Mouse (Mus musculus) left cerebral cortex, postnatal 14 days (tissue): ENCODE measurements around the gene Zfp180. TPM values are rescaled to one million over a fixed set of nuclear protein-coding genes. Genes with fewer than 3 reads are reported as not detected.
"Not testable (repeated sequence)": the region's sequence is repeated elsewhere in the genome, so short reads cannot be mapped to it uniquely, and the experiment has no call there.

ENCODE experiments used
- DNase-seq, 2 experiments: peaks; one replicate each; pipeline ENCODE4 v3.0.0; 2021 to 2022; ENCODE audit warnings: low spot score in 2 of 2, mixed read lengths in 1 of 2
- intact Hi-C: fragments of 180-260 bp; cut with DNase I; formaldehyde crosslinking; loops from one replicate; pipeline ENCODE4 v1.15.1; 2025
- long read RNA-seq, 2 experiments: library from polyadenylated mRNA; stranded (forward); transcript quantifications; one replicate each; pipeline ENCODE4 v2.0.0; 2021
- total RNA-seq, 2 experiments: library from RNA; stranded (reverse); gene quantifications; 2 replicates each; pipeline ENCODE4 v1.2.3; 2021

The Zfp180 gene
- total RNA-seq, result 10 to 100 TPM; 29.5 to 31.7 TPM
- long read RNA-seq, experiment 1, transcript Zfp180-201 (5 exons, 3,901 nt), result major isoform, 7 of 10 reads
- long read RNA-seq, experiment 1, partial matches to known transcripts, result 0 of 10 reads
- long read RNA-seq, experiment 1, other reads (novel, unspliced or antisense), result 3 of 10 reads
- long read RNA-seq, experiment 2, transcript Zfp180-201 (5 exons, 3,901 nt), result major isoform, 6 of 11 reads
- long read RNA-seq, experiment 2, partial matches to known transcripts, result 0 of 11 reads
- long read RNA-seq, experiment 2, other reads (novel, unspliced or antisense), result 5 of 11 reads

DNA sequence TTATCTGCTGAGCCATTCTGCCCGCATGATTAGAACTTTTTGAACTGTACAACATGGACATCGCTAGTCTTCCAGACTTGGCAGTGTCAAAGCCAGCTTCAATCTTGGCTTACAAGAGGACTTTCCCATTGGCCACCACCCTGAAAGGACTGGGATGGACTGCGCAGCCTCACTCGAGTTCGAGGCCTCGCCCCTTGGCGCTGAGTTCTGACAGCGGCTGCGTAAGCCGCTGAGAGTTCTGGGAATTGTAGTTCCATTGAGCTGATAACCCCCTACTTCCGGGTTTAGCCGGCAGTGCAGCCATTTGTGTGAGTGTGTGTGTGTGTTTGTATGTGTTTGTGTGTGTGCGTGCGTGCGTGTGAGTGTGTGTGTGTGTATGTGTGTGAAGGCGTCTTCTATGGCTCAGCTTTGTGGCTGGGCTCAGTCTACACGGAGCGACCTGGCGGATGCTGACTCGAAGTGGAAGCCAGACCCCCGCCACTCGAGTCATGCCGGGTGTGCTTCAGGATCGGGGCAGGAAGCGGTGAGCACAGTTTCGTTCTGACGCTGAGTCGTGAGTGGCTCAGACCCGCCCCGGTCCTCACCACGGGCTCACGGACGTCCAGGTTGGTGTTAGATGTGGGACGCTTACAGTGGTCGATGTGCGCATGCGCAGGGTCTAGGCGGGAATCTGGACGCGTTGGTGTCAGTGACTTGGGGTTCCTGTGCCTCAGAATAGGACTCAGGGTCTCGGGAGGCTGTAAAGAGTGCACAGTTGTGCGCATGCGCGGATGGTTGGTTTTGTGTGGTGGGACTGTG lies at the start of gene Zfp180:
Gene Zfp180 (plus strand): TSS at position 291 of the 798 bp plus-strand sequence.
- intact Hi-C loops, result no loop called here
- DNase-seq, result peak; percentile 96 to 98

DNA sequence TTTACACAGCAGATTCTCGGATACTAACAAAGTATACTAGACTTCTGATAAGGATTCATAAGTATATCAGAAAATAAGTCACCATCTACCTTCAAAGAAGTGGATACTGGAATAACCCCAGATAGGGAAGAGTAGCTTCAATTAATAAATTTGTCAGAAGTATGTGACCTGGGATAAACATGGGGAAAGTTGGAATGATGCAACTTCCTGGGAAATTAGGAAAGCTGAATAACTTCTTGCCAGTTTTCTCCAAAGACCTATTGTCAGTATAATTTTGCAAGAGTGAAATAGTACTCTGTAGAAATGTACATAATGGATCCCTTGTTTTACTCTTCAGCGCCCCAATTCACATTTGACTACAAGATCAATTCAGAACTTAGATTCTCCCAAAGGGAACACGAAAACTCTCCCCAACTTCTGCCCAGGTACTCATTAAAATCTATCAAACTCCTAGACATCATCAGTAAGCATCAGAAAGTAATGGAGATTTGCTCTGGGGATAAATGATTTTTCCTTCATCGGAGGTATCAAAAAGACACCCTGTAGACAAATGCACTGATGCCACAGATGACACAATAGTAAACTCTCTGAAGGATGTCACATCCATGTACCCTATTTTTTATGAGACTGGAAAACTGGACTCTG lies 28.9 kb upstream of the Zfp180 start, which contains the start of gene Vmn1r183:
Gene Vmn1r183 (plus strand): TSS at position 595 of the 645 bp plus-strand sequence.
- no peak for DNase-seq
- intact Hi-C loops, result no loop called here

DNA sequence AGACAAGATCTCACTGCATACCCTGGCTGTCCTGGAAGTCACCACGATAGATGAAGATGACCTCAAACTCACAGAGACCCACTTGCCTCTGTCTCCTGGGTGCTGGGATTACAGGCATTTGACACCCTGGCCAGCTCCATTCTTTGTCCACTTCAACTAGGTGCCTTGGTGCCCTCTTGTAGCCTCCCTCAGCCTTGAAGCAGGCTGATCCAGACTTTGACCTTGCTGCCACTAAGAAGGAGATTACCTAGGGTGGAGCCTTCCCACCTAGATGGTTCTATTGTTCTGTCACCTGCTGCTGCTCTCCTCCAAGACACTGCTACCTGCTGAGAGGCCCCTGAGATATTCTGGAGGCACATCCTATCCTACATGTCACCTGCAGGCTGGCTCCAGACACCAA lies 7.3 kb upstream of the Zfp180 start:
- intact Hi-C loops, DNase-seq: not testable (repeated sequence)

DNA sequence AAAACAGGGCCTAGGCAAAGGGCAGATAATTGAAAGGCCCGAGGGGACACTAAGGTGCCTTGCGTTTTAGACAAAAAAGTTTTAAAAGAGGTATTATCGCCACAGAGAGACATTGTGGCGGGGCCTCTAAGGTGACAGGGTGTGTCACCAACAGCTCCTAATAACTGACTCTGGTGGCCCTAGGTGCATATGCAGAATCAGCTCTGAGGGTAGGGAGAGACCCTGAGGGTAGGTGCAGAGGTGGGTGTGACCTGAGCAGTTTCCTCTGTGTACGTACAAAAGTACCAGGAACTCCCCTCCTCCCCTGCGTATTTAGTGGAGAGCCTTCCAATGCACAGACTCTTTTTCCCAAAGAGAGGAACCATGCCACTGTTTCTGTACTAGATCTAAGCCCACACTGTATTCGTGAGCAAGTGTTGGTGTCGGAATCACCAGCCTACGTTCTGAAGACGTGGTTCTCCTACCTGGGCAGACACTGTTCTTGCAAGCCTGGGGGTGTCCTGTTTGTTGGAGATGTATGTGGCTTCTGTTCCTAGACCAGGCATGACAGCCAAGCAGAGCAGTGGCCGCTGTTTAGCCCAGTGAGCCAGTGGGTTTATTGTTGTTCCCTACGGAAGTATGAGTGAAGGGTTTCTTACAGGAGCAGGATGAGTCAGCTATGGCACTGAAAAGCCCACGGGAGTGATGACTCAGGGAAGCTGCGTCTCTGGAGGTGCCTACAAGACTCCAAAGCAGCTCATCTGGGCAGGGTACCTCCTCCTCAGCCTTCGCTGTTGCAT lies 922 bp downstream of the Zfp180 start:
- peak; percentile 30 to 55 for DNase-seq
- intact Hi-C loops, result no loop called here

DNA sequence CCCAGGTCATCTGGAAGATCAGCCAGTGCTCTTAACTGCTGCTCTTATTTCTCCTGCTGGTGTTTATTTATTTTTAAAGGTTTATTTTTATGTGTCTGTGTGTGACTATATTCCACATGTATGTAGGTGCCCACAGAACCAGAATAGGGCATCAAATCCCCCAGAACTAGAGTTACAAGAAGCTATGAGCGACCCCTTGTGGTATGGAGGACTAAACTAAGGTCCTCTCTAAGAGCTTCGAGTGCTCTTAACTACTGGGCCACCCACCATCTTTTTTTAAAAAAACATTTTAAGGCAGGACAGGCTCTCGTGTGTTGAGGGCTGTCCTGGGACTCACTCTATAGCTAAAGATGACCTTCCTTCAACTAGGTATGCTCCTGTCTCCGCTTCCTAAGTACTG lies 5.1 kb downstream of the Zfp180 start:
- DNase-seq, result no peak
- intact Hi-C loops, result no loop called here

DNA sequence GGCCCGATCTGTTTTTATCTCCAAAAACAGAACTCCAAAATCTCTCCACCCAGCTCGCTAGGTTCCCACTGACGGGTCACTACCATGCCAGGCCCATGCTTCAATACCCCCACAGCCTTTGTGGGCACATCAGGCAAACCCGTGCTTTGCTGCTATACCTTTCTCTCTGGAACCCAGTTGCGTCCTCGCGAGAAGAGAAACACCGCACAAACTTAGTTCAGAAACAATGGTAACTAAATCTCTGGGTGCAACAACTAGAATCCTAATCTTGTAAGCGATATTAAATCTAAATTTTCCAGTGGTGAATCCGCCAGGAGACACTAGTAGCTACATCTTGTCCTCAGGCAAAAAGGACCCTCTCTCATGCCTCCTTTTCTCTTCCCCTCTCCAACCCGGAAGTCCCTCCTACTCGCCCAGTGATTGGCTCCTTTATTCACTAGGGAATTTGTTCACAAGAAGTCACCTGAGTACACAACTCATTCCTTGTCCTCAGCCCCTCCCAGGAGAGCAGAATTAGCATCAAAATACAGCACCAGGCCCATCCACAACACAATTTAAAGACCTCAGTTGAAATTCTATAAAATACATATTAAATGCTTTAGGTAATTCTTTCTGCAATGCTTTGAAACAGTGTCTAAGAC lies 5.9 kb downstream of the Zfp180 start:
- intact Hi-C loops, result no loop called here
- no peak for DNase-seq

DNA sequence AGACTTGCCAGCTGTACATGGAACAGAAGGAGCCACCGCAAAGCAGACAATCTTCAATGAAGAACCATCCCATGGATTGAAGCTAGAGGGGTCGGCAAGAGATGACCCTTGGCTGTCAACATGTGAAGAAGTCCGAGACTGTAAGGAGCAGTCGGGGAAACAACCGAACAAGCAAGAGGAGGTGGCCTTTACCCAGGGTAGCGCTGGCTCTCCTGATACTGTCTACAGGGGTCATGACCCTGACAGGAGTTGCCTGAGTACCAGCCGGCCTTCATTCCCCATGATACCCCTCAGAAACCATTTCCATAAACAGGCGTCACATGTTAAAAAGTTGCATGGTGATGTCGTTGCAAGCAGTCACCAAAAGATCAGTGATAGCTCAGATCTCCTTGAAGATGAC lies 22.7 kb downstream of the Zfp180 start:
- intact Hi-C loops, result no loop called here
- DNase-seq, result no peak

DNA sequence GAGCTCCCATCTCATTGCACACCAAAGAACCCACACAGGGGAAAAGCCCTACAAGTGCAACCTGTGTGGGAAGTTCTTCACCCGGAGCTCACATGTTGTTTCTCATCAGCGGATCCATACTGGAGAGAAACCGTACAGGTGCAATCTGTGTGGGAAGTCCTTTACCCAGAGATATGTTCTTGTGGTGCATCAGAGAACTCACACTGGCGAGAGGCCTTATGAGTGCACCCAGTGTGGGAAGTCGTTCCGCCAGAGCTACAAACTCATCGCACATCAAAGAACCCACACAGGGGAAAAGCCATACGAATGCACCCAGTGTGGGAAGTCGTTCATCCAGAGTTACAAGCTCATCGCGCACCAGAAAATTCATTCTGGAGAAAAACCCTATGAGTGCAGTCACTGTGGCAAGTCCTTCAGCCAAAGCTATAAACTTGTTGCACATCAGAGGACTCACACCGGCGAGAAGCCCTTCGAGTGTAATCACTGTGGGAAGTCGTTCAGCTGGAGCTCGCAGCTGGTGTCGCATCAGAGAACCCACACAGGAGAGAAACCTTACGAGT lies 23.5 kb downstream of the Zfp180 start:
- intact Hi-C loops, result no loop called here

DNA sequence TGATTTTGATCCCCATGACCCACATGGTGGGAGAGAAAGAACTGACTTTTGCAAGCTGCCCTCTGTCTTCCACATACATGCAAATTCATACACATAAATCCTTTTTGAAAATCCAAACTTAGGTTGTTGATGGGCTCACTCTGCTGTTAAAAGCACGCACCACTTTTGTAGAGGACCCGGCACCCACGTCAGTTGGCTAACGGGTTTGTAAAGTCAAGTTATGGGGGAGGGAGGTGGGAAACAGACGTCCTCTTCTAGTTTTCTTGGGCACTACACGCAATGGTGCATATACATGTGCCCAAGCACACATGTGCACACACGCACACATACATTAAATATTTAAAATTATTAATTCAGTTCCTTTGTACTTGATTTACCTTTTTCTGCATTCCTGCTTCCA lies 29.1 kb downstream of the Zfp180 start:
- no peak for DNase-seq
- intact Hi-C loops, result no loop called here

More for the DNA sequence above, 23.5 kb downstream of the Zfp180 start:
- no peak for DNase-seq

DNA sequence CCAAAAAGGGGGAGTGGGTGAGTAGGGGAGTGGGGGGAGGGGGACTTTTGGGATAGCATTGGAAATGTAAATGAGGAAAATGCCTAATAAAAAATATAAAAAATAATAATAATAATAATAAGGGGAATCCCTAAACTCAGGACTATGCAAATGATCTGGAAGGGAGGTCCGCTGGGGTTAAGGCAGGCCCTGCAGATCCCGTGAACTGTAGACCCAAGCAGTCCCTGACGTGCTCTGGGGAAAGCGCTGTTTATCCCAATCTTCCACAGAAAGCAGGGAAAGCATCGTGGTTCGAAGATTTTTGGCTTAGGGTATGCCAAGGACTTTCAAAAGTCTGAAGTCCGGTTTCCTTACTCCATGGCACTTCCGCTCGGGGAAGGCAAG lies 30.0 kb downstream of the Zfp180 start:
- no peak for DNase-seq
- intact Hi-C loops, result loop anchor here (2.0 kb wide), 1 partner anchor 63 kb away; the partner anchor contains the start of gene Zfp114

DNA sequence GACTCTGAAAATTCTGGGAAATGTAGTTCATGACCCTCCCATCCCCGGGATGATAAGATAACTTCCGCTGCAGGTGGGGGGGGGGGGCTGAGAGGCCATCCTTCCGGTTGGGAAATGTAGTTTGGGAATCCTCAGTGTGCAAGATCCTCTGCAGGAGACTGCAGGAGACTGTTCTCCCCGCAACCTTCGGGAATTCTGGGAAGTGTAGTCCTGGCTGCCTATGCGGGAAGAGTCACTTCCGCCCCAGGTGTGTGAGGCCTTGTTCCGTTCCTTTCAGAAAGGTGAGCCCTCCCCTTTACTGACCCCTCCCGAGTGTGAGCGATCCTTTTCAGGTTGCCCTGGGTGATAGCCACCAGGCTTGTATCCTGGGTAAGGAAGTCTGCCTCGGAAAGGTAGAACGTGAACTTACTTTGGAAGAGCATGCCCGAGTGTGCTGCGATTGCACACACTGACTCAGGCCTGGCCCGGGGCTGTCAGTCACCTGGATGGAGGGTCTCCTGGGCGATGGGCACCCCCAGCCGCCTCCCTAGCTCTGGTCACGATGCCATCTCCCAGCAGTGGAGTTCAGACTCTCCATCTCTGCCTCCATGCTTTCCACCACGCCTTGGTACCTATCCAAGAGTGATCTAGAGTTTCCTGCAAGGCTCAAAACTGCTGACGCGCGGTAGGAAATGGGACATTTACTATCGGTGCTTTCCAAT lies 30.6 kb downstream of the Zfp180 start, which contains the start of gene Zfp112:
Gene Zfp112 (plus strand): TSS at position 159 of the 701 bp plus-strand sequence.
- intact Hi-C loops, result loop anchor here (2.0 kb wide), 1 partner anchor 62 kb away; the partner anchor contains the start of gene Zfp114
- DNase-seq, result peak; percentile 81 to 85

DNA sequence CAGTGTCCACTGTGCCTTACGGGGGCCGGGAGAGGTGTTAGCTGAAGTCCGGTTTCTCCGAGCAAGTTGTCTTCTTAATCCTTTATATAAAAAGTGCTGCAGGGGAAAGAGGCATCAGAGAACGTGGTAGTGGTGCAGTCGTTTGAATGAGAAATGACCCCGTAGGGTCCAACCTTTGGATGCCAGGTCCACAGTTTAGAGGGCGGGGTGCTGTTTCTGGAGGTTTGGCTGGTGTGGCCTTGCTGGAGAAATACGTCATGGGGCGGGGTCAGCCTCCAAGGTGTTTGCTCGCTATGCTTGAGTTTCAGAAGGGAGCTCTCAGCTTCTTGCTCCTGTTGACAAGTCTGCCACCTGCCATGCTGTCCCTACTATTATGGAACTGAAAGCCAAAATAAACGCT lies 31.3 kb downstream of the Zfp180 start:
- peak; percentile 14 to 33 for DNase-seq
- intact Hi-C loops, result loop anchor here (2.0 kb wide), 1 partner anchor 62 kb away; the partner anchor contains the start of gene Zfp114

DNA sequence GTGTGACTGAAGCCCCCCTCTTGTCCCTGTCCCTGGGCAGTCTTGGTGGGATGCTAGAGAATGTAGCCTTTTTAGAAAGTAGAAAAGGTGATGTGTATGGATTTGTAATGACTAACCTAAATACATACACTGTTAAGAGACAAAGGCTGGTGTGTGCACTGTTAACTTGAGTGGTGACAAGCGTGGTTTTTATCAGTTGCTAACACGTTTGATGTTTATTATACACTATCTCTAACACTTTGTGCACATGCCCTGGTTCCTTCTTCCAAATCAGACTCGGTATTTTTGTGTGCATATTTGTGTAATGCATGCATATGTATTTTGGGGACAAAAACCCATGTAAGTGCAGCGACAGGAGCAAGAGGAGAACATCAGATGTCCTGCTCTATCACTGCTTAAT lies 34.9 kb downstream of the Zfp180 start:
- intact Hi-C loops, result no loop called here
- DNase-seq, result no peak

DNA sequence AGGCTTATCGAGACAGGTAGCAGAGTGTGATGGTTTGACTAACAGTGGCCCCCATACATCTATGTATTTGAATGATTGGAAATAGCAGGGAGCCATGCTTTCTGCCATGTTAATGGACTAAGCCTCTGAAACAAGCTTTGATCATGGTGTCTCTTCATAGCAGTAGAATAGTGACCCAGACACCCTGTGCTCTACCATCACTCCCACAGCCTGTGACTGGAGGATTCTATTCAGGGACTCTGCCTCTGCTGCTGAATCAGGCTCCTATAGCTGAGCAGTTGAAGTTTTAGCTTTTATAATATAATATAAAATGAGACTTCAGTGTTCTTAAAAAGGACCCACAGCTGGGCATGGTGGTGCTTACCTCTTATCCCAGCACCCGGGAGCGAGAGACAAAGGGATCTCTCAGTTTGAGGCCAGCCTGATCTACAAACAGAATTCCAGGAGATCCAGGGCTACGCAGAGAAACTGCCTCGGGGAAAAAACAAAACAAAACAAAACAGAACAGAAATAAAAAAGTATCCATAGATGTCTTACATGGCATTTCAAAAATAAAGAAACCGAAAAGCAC lies 51.8 kb downstream of the Zfp180 start:
- intact Hi-C loops, result loop anchor here (5.0 kb wide), 2 partner anchors 124 to 144 kb away; no protein-coding TSS in a partner anchor
- no peak for DNase-seq

DNA sequence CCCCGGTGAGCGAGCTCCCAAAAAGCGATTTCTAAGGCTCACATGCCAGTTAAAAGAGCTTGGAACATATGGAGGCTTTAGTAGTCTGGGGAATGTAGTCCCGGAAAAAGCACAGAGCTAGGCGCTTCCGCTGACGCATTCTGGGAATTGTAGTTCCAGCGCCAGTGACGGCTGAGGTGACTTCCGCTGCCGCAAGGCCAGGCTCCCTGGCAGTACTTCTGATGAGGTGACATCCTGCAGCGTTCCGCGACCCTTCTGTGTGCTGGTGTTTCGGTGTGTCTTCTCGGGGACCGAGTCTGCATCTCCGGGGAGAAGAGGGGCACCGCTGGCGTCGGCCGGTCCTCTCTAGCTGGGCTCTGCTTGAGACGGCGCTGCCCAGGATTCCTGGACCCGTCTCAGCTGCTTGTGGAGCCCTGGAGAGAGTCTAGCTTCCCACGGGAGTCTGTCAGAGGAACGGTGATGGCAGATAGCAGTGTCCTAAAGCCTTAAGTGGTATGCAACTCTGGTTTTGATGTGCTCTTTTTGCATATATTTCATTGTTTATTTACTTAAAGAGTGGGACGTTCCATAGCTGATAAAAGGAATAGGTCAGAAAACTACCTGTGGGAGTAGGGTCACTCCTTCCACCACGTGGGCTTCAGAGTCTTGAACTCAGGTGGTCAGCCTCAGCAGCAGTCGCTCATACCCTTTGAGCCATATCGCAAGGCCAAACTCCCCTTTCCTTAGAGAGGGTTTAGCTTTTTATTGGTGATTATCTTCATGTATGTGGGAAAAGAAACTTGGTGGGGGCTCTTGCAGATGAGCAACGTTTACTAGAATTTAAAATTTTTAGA lies 52.5 kb downstream of the Zfp180 start, which contains the start of gene Zfp235:
Gene Zfp235 (plus strand): TSS at position 174 of the 833 bp plus-strand sequence.
- DNase-seq, result peak; percentile 91 to 92
- intact Hi-C loops, result loop anchor here (5.0 kb wide), 2 partner anchors 123 to 143 kb away; no protein-coding TSS in a partner anchor

DNA sequence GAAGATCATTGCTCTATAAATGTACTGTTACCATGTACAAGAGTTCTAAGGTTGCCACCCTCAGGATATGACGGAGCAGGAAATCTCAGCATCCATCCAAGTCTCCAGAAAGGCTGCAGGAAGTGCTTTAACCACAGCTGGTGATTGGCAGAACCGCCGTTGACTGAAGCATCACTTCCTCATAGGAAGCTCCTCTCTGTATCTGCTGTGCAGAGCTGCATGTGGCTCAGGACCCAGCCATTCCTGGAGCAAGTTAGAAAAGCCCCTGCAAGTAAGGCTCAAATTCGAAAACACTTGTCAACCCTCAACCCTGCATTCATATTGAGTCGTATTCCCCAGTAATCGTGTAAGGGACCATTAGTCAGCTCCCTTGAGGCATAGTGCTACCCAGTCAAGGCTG lies 60.8 kb downstream of the Zfp180 start:
- intact Hi-C loops, result no loop called here
- DNase-seq, result no peak
